Mouse (Mus musculus) kidney, postnatal 0 days (tissue): ENCODE data around the gene Efhd2. TPM values are rescaled to one million over a fixed set of nuclear protein-coding genes. Genes with fewer than 3 reads are reported as not detected.

ENCODE experiments used
- ATAC-seq: fragments of 200-750 bp; cut with Nextera tagmentation; replicated peaks from 2 replicates; pipeline ENCODE4 v1.8.0; 2017; ENCODE audit warnings: low read depth, moderate number of reproducible peaks, moderate TSS enrichment, moderate library complexity; ENCODE audit not compliant: low FRiP score
- DNase-seq: peaks from one replicate; pipeline ENCODE4 v3.0.0-alpha.2; 2016; ENCODE audit warnings: low spot score
- H3K27ac ChIP-seq: fragments of 300-500 bp; sonication (generic); 2 replicates; pipeline ENCODE4 v1.5.1; 2014; ENCODE audit warnings: mild to moderate bottlenecking
- H3K27me3 ChIP-seq: fragments of 300-500 bp; sonication (generic); 2 replicates; pipeline ENCODE4 v1.6.1; 2014; ENCODE audit warnings: low read length, mixed read lengths; ENCODE audit not compliant: insufficient read depth
- H3K36me3 ChIP-seq: fragments of 300-500 bp; sonication (generic); 2 replicates; pipeline ENCODE4 v1.6.1; 2014; ENCODE audit warnings: low read length, mixed read lengths; ENCODE audit not compliant: insufficient read depth
- H3K4me1 ChIP-seq: fragments of 300-500 bp; sonication (generic); replicated peaks from 2 replicates; pipeline ENCODE4 v1.6.1; 2014; ENCODE audit warnings: antibody characterized with exemption, low read length, mixed read lengths; ENCODE audit not compliant: insufficient read depth
- H3K4me2 ChIP-seq: fragments of 300-500 bp; sonication (generic); 2 replicates; pipeline ENCODE4 v1.6.1; 2014; ENCODE audit warnings: mild to moderate bottlenecking, low read length, moderate library complexity, mixed read lengths
- H3K4me3 ChIP-seq: fragments of 300-500 bp; sonication (generic); replicated peaks from 2 replicates; pipeline ENCODE4 v1.5.1; 2014; ENCODE audit warnings: low read depth, low read length
- H3K9ac ChIP-seq: fragments of 300-500 bp; sonication (generic); 2 replicates; pipeline ENCODE4 v1.6.1; 2014; ENCODE audit warnings: low read depth, low read length
- H3K9me3 ChIP-seq: fragments of 300-500 bp; sonication (generic); replicated peaks from 2 replicates; pipeline ENCODE4 v1.6.1; 2016; ENCODE audit warnings: low read length, inconsistent platforms, mixed read lengths
- CTCF ChIP-seq: IDR thresholded peaks from 2 replicates; pipeline ENCODE4 v1.5.1; 2016; ENCODE audit warnings: antibody characterized with exemption, low read depth, mild to moderate bottlenecking, moderate library complexity
- WGBS: fragments of 180-500 bp; shearing (Covaris S2); extraction: QIAGEN DNeasy Blood & Tissue Kit; methylation state at CpG from one replicate; pipeline ENCODE4 v1.1.7; 2014; 5-methylcytosine and 5-hydroxymethylcytosine counted together
- polyA plus RNA-seq: library from polyadenylated mRNA; unstranded; fragments of >200 nt; fragmentation: Nextera tagmentation; extraction: Ambion mirVana; gene quantifications from 2 replicates; pipeline ENCODE4 v1.2.1, GENCODE M21; 2015

Gene Efhd2
- polyA plus RNA-seq, 1 experiment from 2014 or later = 51.3 TPM

DNA sequence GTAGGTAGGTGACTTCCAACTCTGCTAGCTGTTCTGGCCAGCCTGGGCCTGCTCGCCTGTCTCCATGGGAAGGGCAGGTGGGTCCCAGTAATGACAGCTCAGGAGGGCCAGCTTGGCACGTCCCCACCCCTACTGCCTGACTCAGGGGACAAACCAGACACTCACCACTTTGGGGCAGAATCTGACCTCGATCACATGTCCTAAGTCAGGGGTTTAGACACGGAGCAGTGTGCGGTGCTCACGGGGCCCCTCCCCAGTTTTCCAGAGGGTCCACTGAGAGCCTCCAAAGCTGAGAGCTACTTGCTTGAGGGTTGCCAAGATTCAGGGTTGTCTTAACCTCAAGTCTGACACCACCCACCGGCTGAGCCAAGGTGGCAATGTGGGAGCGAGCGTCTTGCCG lies 6.7 kb downstream of the Efhd2 start:
- Histone ChIP-seq H3K36me3 (no peaks in the 10 kb centered on the region), H3K4me3 (no peak overlapping the region), H3K9me3 (no peaks in the 10 kb centered on the region), H3K4me1 (0 out of 2 replicates have a peak, but pooled peaks cover 8% of the 10 kb centered on the region), H3K27me3 (no peaks in the 10 kb centered on the region), H3K4me2 (no peak overlapping the region), H3K27ac (no peak overlapping the region), H3K9ac (no peak overlapping the region)
- 85% methylated on average over 10 of the region's 10 CpGs for WGBS
- no peak for TF ChIP-seq CTCF
- no peak for DNase-seq
- ATAC-seq = no peak

DNA sequence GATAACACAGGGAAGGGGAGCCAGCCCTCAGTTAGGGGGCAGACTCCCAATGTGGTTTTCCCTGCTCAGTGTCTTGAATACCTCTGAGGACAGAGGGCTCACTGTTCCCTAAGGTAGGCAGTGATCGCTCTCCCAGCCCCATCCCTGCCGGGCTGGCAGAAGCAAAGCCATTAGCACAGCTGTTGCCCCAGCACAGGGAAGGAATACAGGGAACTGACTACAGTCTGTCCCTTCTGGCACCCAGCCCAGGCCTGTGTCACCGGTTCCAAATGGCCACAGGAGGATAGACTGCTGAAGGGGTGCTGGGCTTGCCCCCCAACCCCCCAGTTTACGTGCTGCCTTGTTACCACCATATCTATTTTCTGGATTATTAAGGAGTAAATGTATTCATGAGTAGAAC lies 7.2 kb downstream of the Efhd2 start:
- 0 out of 2 replicates have a peak, but pooled peaks cover 3% of the 10 kb centered on the region for H3K4me1 ChIP-seq
- no peaks in the 10 kb centered on the region for H3K27me3 ChIP-seq
- ATAC-seq = no peak
- WGBS = 39% methylated on average over 4 of the region's 4 CpGs
- H3K9ac ChIP-seq = no peak overlapping the region
- no peak overlapping the region for H3K27ac ChIP-seq
- no peak for TF ChIP-seq CTCF
- no peak overlapping the region for H3K4me3 ChIP-seq
- H3K4me2 ChIP-seq = no peak overlapping the region
- DNase-seq = no peak
- H3K9me3 ChIP-seq = no peaks in the 10 kb centered on the region
- H3K36me3 ChIP-seq = no peaks in the 10 kb centered on the region

DNA sequence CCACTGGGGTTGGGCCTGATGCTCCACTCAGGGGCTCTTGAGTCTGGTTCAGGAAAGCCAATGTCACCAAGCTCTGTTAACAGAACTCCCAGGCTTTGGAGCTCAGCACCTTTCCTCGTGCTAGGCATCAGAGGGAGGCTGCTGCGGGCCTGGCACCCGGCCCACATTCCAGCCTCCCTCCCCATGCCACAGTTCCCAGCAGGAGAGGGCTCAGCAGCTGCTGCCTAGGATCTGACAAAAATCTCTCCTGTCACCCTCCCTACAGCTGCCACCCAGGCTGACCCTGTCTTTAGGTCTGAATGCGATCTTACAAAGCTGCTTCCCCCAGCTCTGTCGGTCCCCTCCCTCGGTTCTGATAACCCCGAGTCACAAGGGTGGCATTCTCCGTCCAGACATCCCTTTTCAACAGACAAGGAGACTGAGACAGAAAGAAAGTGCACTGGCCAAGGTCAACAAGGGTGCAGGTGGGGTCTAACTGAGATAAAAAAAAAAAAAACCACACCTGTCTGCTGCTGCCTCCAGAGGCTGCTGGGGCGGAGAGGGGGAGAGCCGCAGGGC lies 7.7 kb downstream of the Efhd2 start:
- no peak for TF ChIP-seq CTCF
- Histone ChIP-seq H3K9ac (no peak overlapping the region), H3K27me3 (no peaks in the 10 kb centered on the region), H3K9me3 (no peaks in the 10 kb centered on the region), H3K4me2 (no peak overlapping the region), H3K4me1 (0 out of 2 replicates have a peak, but pooled peaks cover 3% of the 10 kb centered on the region), H3K36me3 (no peaks in the 10 kb centered on the region), H3K27ac (peak overlapping the region; percentile 11; the same call in 1 of the 2 replicates), H3K4me3 (no peak overlapping the region)
- 32% methylated on average over 10 of the region's 10 CpGs for WGBS
- ATAC-seq (0 out of 2 replicates have a peak, but pooled peaks have one; percentile 38), DNase-seq (peak; percentile 61)

DNA sequence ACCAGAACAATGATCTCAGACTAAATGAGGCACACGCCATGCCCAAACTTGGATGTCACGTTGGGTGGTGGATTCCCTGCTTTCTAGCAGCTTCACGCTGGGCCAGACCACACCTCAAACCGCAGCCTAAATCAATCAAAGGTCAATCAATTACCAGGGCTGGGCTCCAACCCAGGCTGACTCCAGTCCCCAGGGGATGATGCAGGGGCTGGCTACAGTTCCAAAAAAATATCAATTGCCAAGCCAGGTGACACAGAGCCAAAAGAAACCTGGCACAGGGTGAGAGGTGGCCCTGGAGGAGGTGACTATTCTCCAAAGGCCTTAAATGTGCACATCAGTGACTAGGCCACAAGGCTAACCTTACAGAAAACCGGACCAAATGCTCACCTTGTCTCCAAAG lies 9.1 kb downstream of the Efhd2 start:
- no peak for TF ChIP-seq CTCF
- Histone ChIP-seq H3K9me3 (no peaks in the 10 kb centered on the region), H3K9ac (no peak overlapping the region), H3K4me2 (no peak overlapping the region), H3K36me3 (no peaks in the 10 kb centered on the region), H3K4me3 (no peak overlapping the region), H3K27me3 (no peaks in the 10 kb centered on the region), H3K4me1 (0 out of 2 replicates have a peak, but pooled peaks cover 3% of the 10 kb centered on the region), H3K27ac (no peak overlapping the region)
- DNase-seq (no peak), ATAC-seq (no peak)
- 96% methylated on average over 5 of the region's 5 CpGs for whole genome bisulfite sequencing

DNA sequence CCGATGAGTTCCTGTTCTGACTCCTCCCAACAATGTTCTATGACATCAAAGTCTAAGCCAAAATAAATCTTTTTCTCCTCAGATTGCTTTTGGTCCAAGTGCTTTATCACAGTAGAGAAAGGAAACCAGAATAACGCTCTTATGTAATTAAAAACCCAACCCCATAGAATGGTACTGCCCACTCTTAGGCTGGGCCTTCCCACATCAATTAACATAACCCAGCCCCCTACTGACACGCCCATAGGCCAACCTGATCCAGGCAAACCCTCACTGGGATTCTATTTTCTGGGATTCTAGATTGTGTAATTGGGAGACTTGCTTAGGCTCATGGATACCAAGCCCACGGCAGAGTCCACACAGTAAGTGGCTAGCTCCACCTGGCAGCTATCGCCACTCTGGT lies 9.7 kb downstream of the Efhd2 start:
- Histone ChIP-seq H3K9me3 (no peaks in the 10 kb centered on the region), H3K4me3 (no peak overlapping the region), H3K27me3 (no peaks in the 10 kb centered on the region), H3K9ac (no peak overlapping the region), H3K4me1 (0 out of 2 replicates have a peak, but pooled peaks cover 3% of the 10 kb centered on the region), H3K36me3 (peaks cover 3% of the 10 kb centered on the region; the same call in 1 of the 2 replicates), H3K4me2 (no peak overlapping the region), H3K27ac (no peak overlapping the region)
- ATAC-seq (no peak), DNase-seq (no peak)
- no peak for TF ChIP-seq CTCF
- WGBS = 85% methylated on average over 5 of the region's 5 CpGs

DNA sequence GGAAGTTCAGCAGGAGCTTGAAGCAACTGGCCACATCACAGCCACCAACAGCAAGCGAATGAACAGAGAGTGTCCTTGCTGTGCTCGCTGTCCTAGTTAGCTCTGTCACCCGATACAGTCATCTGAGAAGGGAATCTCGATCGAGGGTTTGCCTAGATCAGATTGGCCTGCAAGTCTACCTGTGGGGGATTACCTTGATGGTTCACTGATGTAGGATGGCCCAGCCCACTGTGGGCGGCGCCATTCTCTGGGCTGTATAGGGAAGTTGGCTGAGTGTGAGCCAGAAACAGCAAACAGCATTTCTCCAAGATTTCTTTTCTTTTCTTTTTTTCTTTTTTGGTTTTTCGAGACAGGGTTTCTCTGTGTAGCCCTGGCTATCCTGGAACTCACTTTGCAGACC lies 10.2 kb downstream of the Efhd2 start:
- TF ChIP-seq CTCF = no peak
- Histone ChIP-seq H3K9ac (no peak overlapping the region), H3K4me1 (0 out of 2 replicates have a peak, but pooled peaks cover 3% of the 10 kb centered on the region), H3K4me3 (no peak overlapping the region), H3K4me2 (no peak overlapping the region), H3K9me3 (no peaks in the 10 kb centered on the region), H3K27ac (no peak overlapping the region), H3K36me3 (peaks cover 4% of the 10 kb centered on the region; the same call in 1 of the 2 replicates), H3K27me3 (no peaks in the 10 kb centered on the region)
- DNase-seq (no peak), ATAC-seq (no peak)
- 89% methylated on average over 8 of the region's 8 CpGs for WGBS

DNA sequence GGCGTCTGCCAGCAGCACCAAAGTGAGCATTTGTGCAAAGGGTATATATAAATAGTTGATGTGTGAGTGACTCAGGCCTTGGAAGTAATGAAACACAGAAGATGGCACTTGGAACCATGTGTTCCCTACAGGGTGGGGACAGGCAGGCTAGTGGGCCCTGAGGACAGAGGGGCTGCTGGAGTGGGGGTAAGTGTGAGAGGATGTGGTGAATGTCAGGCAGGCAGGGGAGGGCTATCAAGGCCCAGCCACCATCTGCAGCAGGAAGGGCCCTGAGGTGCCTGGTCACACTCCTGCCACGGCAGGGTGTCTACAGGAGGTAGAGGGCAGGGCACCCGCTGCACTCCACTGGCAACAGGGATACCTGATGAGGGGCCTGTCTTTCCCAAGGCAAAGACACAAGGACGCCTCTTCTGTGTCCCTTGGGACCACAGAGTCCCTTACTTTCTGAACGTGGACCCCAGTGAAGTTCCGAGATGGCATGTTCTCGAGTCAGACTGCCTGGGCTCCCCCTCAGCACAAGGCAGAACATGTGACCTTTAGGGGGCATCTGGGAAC lies 10.9 kb downstream of the Efhd2 start:
- Histone ChIP-seq H3K4me2 (no peak overlapping the region), H3K9me3 (no peaks in the 10 kb centered on the region), H3K27me3 (no peaks in the 10 kb centered on the region), H3K27ac (no peak overlapping the region), H3K4me1 (0 out of 2 replicates have a peak, but pooled peaks cover 3% of the 10 kb centered on the region), H3K4me3 (no peak overlapping the region), H3K36me3 (peaks cover 4% of the 10 kb centered on the region; the same call in 1 of the 2 replicates), H3K9ac (no peak overlapping the region)
- ATAC-seq = no peak
- no peak for DNase-seq
- 85% methylated on average over 7 of the region's 7 CpGs for WGBS
- TF ChIP-seq CTCF = no peak
